Mouse (Mus musculus): Measurements from ENCODE around the gene Serac1. TPM values are rescaled to one million over a fixed set of nuclear protein-coding genes. Genes with fewer than 3 reads are reported as not detected.
"Not testable (repeated sequence)": the region's sequence is repeated elsewhere in the genome, so short reads cannot be mapped to it uniquely, and the experiment has no call there.

Gene Serac1
- polyA plus RNA-seq, 1 experiment from 2014 or later, result 12.9 TPM

DNA sequence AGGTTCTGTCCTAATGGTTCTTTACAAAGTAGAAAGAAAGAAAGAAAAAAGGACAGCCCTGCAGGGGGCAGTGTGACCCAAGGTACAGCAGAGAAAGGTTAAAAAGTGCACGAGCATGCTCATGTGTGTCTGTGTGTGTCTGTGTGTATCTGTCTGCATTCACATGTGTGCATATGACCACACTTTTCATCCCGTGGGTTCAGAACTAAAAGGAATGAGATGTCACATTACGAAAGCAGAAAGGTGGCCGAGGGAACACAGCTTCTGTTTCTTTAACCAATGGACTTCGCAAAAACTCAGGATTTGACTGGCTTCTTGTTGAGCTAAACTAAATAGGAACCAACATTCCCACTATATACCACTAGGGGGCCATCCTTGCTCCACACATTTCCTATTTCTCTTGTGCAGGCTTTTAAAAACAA is 24.6 kb downstream of the Serac1 start:
- Histone ChIP-seq H3K27ac (replicated peaks; ENCODE audit: low read depth, low read length) (no peak overlapping the region), H3K36me3 (ENCODE audit: control insufficient read depth, insufficient read depth, low read length) (peaks cover 47% of the 10 kb centered on the region), H3K4me2 (ENCODE audit: low read length) (no peak overlapping the region), H3K9ac (replicated peaks; ENCODE audit: low read length) (no peak overlapping the region), H3K27me3 (ENCODE audit: control insufficient read depth, insufficient read depth, low read length) (no peaks in the 10 kb centered on the region), H3K4me3 (replicated peaks; ENCODE audit: low read depth, low read length) (no peak overlapping the region), H3K9me3 (ENCODE audit: control insufficient read depth, low read length) (no peaks in the 10 kb centered on the region), H3K4me1 (ENCODE audit: control insufficient read depth, insufficient read depth, low read length) (no peaks in the 10 kb centered on the region)
- DNase-seq (peak; percentile 81), ATAC-seq (ENCODE audit: low FRiP score, low TSS enrichment) (no peak)
- 21% methylated on average over 5 of the region's 5 CpGs for WGBS

DNA sequence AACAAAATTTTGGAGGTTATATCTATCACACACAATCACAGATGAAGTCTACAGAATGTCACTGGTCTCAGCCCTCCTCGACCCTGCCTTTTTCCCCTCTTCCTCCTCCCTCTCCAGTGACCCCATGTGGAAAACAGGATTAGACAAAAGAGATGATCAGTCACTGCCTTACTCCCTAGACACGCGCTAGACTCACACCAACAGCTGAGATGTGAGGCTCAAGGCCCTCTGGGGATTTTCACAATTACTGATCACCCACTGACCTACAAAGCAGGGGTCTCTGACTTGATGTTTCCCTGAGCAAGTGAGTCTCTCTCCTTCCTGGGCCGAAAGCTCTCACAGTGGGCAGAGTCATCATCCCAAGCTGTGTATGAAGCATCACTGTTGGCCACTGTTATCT is 26.7 kb downstream of the Serac1 start:
- ATAC-seq (ENCODE audit: low FRiP score, low TSS enrichment) (no peak), DNase-seq (no peak)
- Histone ChIP-seq H3K4me3 (replicated peaks; ENCODE audit: low read depth, low read length) (no peak overlapping the region), H3K27me3 (ENCODE audit: control insufficient read depth, insufficient read depth, low read length) (no peaks in the 10 kb centered on the region), H3K4me2 (ENCODE audit: low read length) (no peak overlapping the region), H3K9ac (replicated peaks; ENCODE audit: low read length) (no peak overlapping the region), H3K4me1 (ENCODE audit: control insufficient read depth, insufficient read depth, low read length) (no peaks in the 10 kb centered on the region), H3K27ac (replicated peaks; ENCODE audit: low read depth, low read length) (no peak overlapping the region), H3K9me3 (ENCODE audit: control insufficient read depth, low read length) (no peaks in the 10 kb centered on the region), H3K36me3 (ENCODE audit: control insufficient read depth, insufficient read depth, low read length) (peaks cover 61% of the 10 kb centered on the region)
- 53% methylated on average over 4 of the region's 4 CpGs for WGBS

- DNase-seq (no peak), ATAC-seq (ENCODE audit: low FRiP score, low TSS enrichment) (no peak)
- H3K27me3 ChIP-seq (ENCODE audit: control insufficient read depth, insufficient read depth, low read length), result no peaks in the 10 kb centered on the region
- no peak overlapping the region for H3K4me3 ChIP-seq (replicated peaks; ENCODE audit: low read depth, low read length)
- 92% methylated on average over 10 of the region's 10 CpGs for WGBS
- H3K9me3 ChIP-seq (ENCODE audit: control insufficient read depth, low read length), result no peaks in the 10 kb centered on the region
- no peak overlapping the region for H3K27ac ChIP-seq (replicated peaks; ENCODE audit: low read depth, low read length)
- peaks cover 10% of the 10 kb centered on the region for H3K36me3 ChIP-seq (ENCODE audit: control insufficient read depth, insufficient read depth, low read length)
- no peak overlapping the region for H3K9ac ChIP-seq (replicated peaks; ENCODE audit: low read length)
- H3K4me2 ChIP-seq (ENCODE audit: low read length), result no peak overlapping the region
- no peaks in the 10 kb centered on the region for H3K4me1 ChIP-seq (ENCODE audit: control insufficient read depth, insufficient read depth, low read length)
Observed at GRCm38 (mm10) chr17:6037507-6037906, 42.0 kb downstream of the Serac1 start.

DNA sequence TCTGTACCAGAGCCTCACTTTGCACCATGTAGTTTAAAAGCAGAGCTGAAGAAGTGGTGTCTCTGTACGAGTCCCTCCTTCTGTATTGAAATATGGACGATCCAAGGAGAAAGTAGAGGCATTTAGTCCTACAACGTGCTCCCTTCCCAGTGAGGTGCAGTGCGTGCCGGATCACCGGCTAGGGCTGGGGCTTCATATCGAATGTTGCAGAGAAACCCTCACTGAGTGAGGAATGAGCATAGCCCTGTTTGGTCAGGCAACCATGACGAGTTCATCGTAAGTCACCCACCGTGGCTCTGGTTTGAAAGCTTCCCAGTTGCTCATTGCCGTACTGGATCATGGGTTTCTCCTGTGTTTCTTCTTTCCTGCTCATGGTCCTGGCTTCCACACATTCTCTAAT is 42.7 kb downstream of the Serac1 start:
- no peak overlapping the region for H3K4me3 ChIP-seq (replicated peaks; ENCODE audit: low read depth, low read length)
- H3K27me3 ChIP-seq (ENCODE audit: control insufficient read depth, insufficient read depth, low read length), result no peaks in the 10 kb centered on the region
- DNase-seq (no peak), ATAC-seq (ENCODE audit: low FRiP score, low TSS enrichment) (no peak)
- H3K4me1 ChIP-seq (ENCODE audit: control insufficient read depth, insufficient read depth, low read length), result no peaks in the 10 kb centered on the region
- H3K9ac ChIP-seq (replicated peaks; ENCODE audit: low read length), result no peak overlapping the region
- no peak overlapping the region for H3K4me2 ChIP-seq (ENCODE audit: low read length)
- H3K9me3 ChIP-seq (ENCODE audit: control insufficient read depth, low read length), result no peaks in the 10 kb centered on the region
- WGBS, result 88% methylated on average over 11 of the region's 11 CpGs
- peaks cover 4% of the 10 kb centered on the region for H3K36me3 ChIP-seq (ENCODE audit: control insufficient read depth, insufficient read depth, low read length)
- no peak overlapping the region for H3K27ac ChIP-seq (replicated peaks; ENCODE audit: low read depth, low read length)

GRCm38 (mm10) chr17:6036458-6036857 is 43.1 kb downstream of the Serac1 start:
- H3K27me3 ChIP-seq (ENCODE audit: control insufficient read depth, insufficient read depth, low read length), result no peaks in the 10 kb centered on the region
- no peaks in the 10 kb centered on the region for H3K9me3 ChIP-seq (ENCODE audit: control insufficient read depth, low read length)
- 87% methylated on average over 8 of the region's 8 CpGs for WGBS
- no peak overlapping the region for H3K4me2 ChIP-seq (ENCODE audit: low read length)
- DNase-seq (no peak), ATAC-seq (ENCODE audit: low FRiP score, low TSS enrichment) (no peak)
- H3K4me3 ChIP-seq (replicated peaks; ENCODE audit: low read depth, low read length), result no peak overlapping the region
- no peak overlapping the region for H3K9ac ChIP-seq (replicated peaks; ENCODE audit: low read length)
- no peaks in the 10 kb centered on the region for H3K4me1 ChIP-seq (ENCODE audit: control insufficient read depth, insufficient read depth, low read length)
- no peaks in the 10 kb centered on the region; the same call in 1 of the 2 replicates for H3K36me3 ChIP-seq (ENCODE audit: control insufficient read depth, insufficient read depth, low read length)
- no peak overlapping the region for H3K27ac ChIP-seq (replicated peaks; ENCODE audit: low read depth, low read length)

DNA sequence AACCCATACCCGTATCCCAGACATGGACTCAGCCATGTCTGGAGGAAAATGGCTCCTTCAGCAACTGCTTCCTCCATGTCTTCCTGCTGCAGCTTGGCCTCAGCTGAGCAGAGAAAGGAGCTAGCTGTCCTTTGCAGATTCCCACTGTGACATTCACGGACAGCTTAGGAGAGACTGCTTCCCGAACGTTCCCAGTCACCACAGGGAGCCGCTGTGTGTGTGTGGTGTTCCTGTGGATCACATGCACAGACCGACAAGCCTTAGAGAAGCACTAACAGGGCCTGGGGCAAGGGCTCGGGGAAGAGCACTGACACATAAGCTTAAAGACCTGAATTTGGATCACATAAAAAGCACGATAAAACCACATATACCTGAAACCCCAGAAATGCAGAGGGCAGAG is 43.9 kb downstream of the Serac1 start:
- no peaks in the 10 kb centered on the region for H3K4me1 ChIP-seq (ENCODE audit: control insufficient read depth, insufficient read depth, low read length)
- H3K4me2 ChIP-seq (ENCODE audit: low read length), result no peak overlapping the region
- no peak overlapping the region for H3K27ac ChIP-seq (replicated peaks; ENCODE audit: low read depth, low read length)
- DNase-seq, result peak; percentile 15
- H3K36me3 ChIP-seq (ENCODE audit: control insufficient read depth, insufficient read depth, low read length), result no peaks in the 10 kb centered on the region
- 29% methylated on average over 8 of the region's 8 CpGs for WGBS
- no peak overlapping the region for H3K4me3 ChIP-seq (replicated peaks; ENCODE audit: low read depth, low read length)
- H3K27me3 ChIP-seq (ENCODE audit: control insufficient read depth, insufficient read depth, low read length), result no peaks in the 10 kb centered on the region
- ATAC-seq (ENCODE audit: low FRiP score, low TSS enrichment), result no peak
- H3K9me3 ChIP-seq (ENCODE audit: control insufficient read depth, low read length), result no peaks in the 10 kb centered on the region
- H3K9ac ChIP-seq (replicated peaks; ENCODE audit: low read length), result no peak overlapping the region

DNA sequence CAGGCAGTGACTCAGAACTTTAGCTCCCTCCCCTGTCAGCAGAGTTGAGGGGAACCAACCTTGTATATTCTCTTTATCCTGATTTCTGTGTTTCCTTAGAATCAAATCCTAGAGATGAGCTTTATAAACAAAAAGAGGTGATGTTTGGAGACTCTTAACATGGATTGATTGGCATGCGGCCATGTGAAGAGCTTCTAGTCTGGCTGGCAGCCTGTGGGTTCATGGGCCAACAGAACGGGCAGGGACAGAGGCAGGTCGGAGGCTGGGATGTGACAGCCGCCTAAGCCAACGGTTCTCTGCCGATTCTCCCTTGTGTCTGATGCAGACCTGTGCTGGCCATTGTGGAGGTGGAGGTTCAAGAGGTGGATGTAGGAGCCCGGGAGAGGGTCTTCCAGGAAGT is 53.7 kb downstream of the Serac1 start:
- DNase-seq (no peak), ATAC-seq (ENCODE audit: low FRiP score, low TSS enrichment) (no peak)
- Histone ChIP-seq H3K36me3 (ENCODE audit: control insufficient read depth, insufficient read depth, low read length) (no peaks in the 10 kb centered on the region), H3K4me2 (ENCODE audit: low read length) (no peak overlapping the region), H3K4me3 (replicated peaks; ENCODE audit: low read depth, low read length) (no peak overlapping the region), H3K9ac (replicated peaks; ENCODE audit: low read length) (no peak overlapping the region), H3K27me3 (ENCODE audit: control insufficient read depth, insufficient read depth, low read length) (no peaks in the 10 kb centered on the region), H3K27ac (replicated peaks; ENCODE audit: low read depth, low read length) (no peak overlapping the region), H3K9me3 (ENCODE audit: control insufficient read depth, low read length) (no peaks in the 10 kb centered on the region), H3K4me1 (ENCODE audit: control insufficient read depth, insufficient read depth, low read length) (0 out of 2 replicates have a peak, but pooled peaks cover under 1% of the 10 kb centered on the region)
- 85% methylated on average over 7 of the region's 7 CpGs for WGBS

- H3K9me3 ChIP-seq (ENCODE audit: control insufficient read depth, low read length); H3K9ac ChIP-seq (replicated peaks; ENCODE audit: low read length); H3K27ac ChIP-seq (replicated peaks; ENCODE audit: low read depth, low read length); H3K36me3 ChIP-seq (ENCODE audit: control insufficient read depth, insufficient read depth, low read length); H3K4me1 ChIP-seq (ENCODE audit: control insufficient read depth, insufficient read depth, low read length); H3K27me3 ChIP-seq (ENCODE audit: control insufficient read depth, insufficient read depth, low read length): not testable (repeated sequence)
- DNase-seq, result peak; percentile 27
- Histone ChIP-seq H3K4me3 (replicated peaks; ENCODE audit: low read depth, low read length) (peak overlapping the region; percentile 8; the same call in 1 of the 2 replicates), H3K4me2 (ENCODE audit: low read length) (peak overlapping the region; percentile 46)
- 48% methylated on average over 5 of the region's 5 CpGs for WGBS
- ATAC-seq (ENCODE audit: low FRiP score, low TSS enrichment), result peak; percentile 37; the same call in 1 of the 2 replicates
Observed at GRCm38 (mm10) chr17:6021374-6021789, 58.2 kb downstream of the Serac1 start.

DNA sequence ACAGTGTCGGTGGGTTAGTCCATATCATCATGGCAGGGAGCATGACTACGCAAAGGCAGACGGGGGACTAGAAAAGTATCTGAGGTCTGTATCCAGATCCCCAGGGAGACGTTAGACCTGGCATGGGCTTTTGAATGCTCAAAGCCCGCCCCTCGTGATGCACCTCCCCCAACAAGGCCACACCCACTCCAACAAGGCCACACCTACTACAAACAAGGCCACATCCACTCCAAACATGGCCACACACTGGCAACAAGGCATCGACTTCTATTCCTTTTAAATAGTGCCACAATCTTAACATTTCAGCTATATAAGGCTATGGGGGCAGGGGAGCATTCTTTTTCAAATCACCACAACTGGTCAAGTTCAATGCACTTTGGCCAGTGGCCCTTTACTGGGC is 58.9 kb downstream of the Serac1 start:
- Histone ChIP-seq H3K4me1 (ENCODE audit: control insufficient read depth, insufficient read depth, low read length) (0 out of 2 replicates have a peak, but pooled peaks cover 2% of the 10 kb centered on the region), H3K27me3 (ENCODE audit: control insufficient read depth, insufficient read depth, low read length) (no peaks in the 10 kb centered on the region), H3K9me3 (ENCODE audit: control insufficient read depth, low read length) (no peaks in the 10 kb centered on the region), H3K4me3 (replicated peaks; ENCODE audit: low read depth, low read length) (no peak overlapping the region), H3K27ac (replicated peaks; ENCODE audit: low read depth, low read length) (no peak overlapping the region), H3K9ac (replicated peaks; ENCODE audit: low read length) (no peak overlapping the region), H3K36me3 (ENCODE audit: control insufficient read depth, insufficient read depth, low read length) (no peaks in the 10 kb centered on the region), H3K4me2 (ENCODE audit: low read length) (no peak overlapping the region)
- DNase-seq (no peak), ATAC-seq (ENCODE audit: low FRiP score, low TSS enrichment) (no peak)
- WGBS, result 56% methylated on average over 7 of the region's 7 CpGs
